Mouse (Mus musculus) urinary bladder, postnatal 36 days (tissue): ENCODE results near the gene Adcy7.

Experiments
- DNase-seq, 2 experiments: peaks; one replicate each; pipeline ENCODE4 v3.0.0; 2022; ENCODE audit warnings: low spot score in 2 of 2, mixed read lengths in 1 of 2

The Adcy7 gene

GRCm38 (mm10) chr8:88330816-88331215 is 58.6 kb downstream of the Adcy7 start:
- DNase-seq, result no peak

- no peak for DNase-seq
Observed at GRCm38 (mm10) chr8:88334384-88334783, 62.2 kb downstream of the Adcy7 start.

GRCm38 (mm10) chr8:88334975-88335374 is 62.8 kb downstream of the Adcy7 start:
- no peak for DNase-seq

GRCm38 (mm10) chr8:88339221-88339620 is 67.0 kb downstream of the Adcy7 start:
- no peak for DNase-seq

- DNase-seq, result no peak
Observed at GRCm38 (mm10) chr8:88339887-88340695, 67.9 kb downstream of the Adcy7 start.

DNA sequence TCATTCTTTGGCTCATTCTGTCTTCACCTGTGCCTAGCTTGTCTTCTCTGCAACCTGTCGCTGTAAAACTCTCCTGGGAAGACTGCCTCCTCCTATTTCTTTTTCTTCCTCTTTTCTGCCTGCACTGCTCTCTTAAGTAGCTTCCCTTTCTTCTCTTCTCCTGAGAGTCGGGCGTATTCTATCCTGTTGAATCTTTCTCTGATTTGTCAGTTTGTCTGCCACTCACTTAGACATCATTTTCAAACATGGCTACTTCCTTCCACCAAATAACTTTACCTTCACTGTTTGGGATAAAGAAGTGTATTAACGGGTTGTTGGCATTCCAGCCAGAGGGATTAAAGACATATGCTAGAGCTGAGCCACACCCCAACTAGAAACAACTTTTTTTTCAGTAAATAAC is 69.8 kb downstream of the Adcy7 start:
- no peak for DNase-seq

DNA sequence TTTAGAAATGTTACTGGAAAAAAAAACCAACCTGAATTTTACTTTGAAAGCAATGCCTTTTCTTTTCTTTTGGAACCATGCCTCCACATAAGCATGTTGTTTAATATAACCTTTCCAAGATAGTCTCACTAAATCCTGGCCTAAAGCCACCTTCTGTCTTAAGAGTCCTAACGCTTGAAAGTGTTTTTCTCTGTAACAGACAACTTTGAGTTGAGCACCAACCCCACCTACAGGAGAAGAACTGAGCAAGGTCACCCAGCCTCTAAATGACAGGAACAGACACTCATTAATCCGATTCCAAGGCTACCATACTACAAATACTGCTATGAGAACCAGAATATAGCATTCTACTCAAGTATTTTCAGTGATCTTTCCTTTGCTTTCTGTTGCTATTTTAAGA is 76.8 kb downstream of the Adcy7 start:
- DNase-seq, result no peak

GRCm38 (mm10) chr8:88357226-88357933 is 85.2 kb downstream of the Adcy7 start:
- no peak for DNase-seq

DNA sequence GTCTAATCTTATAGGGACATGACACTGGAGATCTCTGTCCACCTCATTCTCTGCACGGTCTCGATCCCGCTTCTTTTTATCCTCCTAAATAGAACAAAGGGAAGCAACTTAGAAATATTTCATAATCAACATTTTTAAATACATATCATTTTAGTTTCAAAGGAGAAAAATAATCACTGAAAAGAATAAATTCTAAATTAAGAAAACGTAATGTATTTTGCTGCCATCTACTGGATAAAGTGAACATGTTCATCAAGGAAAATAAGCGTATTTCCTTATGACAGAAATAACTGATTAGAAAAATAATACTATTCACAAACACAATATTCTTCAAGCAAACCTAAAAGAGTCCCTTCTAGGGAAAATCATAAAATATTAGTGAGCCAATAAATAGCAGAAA is 85.7 kb downstream of the Adcy7 start:
- DNase-seq, result no peak

- no peak for DNase-seq
Observed at GRCm38 (mm10) chr8:88359959-88360358, 87.8 kb downstream of the Adcy7 start.

GRCm38 (mm10) chr8:88361044-88361707 is 89.0 kb downstream of the Adcy7 start:
- no peak for DNase-seq

GRCm38 (mm10) chr8:88361708-88362428 is 89.7 kb downstream of the Adcy7 start, which contains the start of gene Brd7:
TSS of gene Brd7 (minus strand) at chr8:88362194.
- peak; percentile 77 to 80 for DNase-seq

DNA sequence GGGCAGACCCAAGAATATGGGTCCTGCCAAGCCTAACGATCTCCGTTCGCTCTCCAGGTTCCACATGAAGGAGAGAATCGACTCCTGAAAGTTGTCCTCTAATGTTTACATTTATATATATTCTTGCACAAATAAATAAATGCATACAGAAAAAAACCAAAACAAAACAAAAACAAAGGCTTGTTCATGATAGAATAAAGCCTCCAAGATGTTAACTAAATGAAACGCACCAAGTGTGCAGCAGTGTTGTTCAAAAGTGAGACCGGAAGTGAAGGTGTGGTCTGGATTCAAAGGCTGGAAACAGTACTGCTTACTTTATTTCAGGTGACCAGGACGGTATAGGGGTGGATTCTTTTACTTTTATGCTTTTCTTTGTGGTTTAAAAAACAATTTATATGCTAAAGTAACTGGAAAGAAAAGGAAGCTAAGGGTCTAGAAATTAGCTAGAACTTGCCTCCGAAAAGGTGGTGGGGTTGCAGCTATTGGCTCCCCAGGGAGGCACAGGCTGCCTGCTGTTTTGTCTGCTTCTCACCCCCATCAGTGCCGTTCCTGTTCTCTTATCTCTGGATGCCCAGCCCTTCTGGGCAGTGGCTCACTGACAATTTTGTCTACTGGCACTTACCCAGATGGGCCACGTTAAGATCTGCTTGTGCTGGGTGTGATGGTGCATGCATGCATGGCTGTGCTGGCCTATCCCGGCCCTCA is 90.4 kb downstream of the Adcy7 start:
- DNase-seq, result no peak

GRCm38 (mm10) chr8:88369221-88369620 is 97.0 kb downstream of the Adcy7 start:
- no peak for DNase-seq

- no peak for DNase-seq
Observed at GRCm38 (mm10) chr8:88369805-88370204, 97.6 kb downstream of the Adcy7 start.

DNA sequence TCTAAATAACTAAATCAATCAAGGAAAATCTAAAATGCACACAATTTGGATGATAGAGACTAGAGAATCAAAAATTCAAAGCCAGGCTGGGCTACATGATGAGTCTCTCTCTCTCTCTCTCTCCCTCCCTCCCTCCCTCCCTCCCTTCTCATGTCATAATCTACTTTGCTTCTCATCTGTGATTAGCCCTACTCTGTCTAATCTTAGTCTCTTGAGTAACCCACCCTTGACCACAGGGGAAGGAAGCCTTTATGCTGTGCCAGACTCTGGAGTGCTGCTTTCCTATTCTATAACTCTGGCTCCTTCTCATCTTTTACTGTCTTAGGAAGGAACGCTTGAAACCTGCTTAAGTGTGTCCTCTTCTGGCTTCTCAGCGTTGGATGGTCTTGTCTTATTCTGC is 99.3 kb downstream of the Adcy7 start:
- DNase-seq, result no peak

GRCm38 (mm10) chr8:88376836-88377582 is 104.8 kb downstream of the Adcy7 start:
- DNase-seq, result no peak
